Mouse (Mus musculus) CH12.LX (cell line): Measurements from ENCODE around the gene Tle1. TPM values are rescaled to one million over a fixed set of nuclear protein-coding genes. Genes with fewer than 3 reads are reported as not detected.

ENCODE experiments used
- DNase-seq: peaks from one replicate; pipeline ENCODE4 v3.0.0-alpha.2; 2013; ENCODE audit errors: extremely low read depth
- H3K27ac ChIP-seq: 2 replicates; pipeline ENCODE4 v1.5.1; 2012; ENCODE audit warnings: low read depth, mild to moderate bottlenecking, control low read depth, moderate library complexity; ENCODE audit not compliant: insufficient read depth
- H3K27me3 ChIP-seq: replicated peaks from 2 replicates; pipeline ENCODE3; 2012; ENCODE audit warnings: inconsistent platforms
- H3K36me3 ChIP-seq, 2 experiments: replicated peaks in 1 of 2; 2 replicates each; pipeline versions ENCODE3 to v1.6.1; 2012; ENCODE audit warnings: inconsistent platforms in 1 of 2, low read length in 1 of 2, mild to moderate bottlenecking in 1 of 2, mixed read lengths in 1 of 2, moderate library complexity in 1 of 2; ENCODE audit not compliant: control insufficient read depth in 1 of 2, insufficient read depth in 1 of 2
- H3K4me1 ChIP-seq, 2 experiments: 2 replicates each; pipeline ENCODE4 v1.6.1; 2012; ENCODE audit warnings: inconsistent platforms in 1 of 2, moderate library complexity in 1 of 2; ENCODE audit not compliant: insufficient read depth in 2 of 2, control insufficient read depth in 1 of 2
- H3K4me2 ChIP-seq: 2 replicates; pipeline ENCODE4 v1.6.1; 2012; ENCODE audit warnings: low read depth, mild to moderate bottlenecking, control low read depth; ENCODE audit not compliant: poor library complexity, insufficient read depth, severe bottlenecking
- H3K4me3 ChIP-seq, 3 experiments: fragments of 150-350 bp in 1 of 3; sonication (generic) in 1 of 3; replicated peaks in 1 of 3; 2 replicates each; pipeline versions ENCODE3 to v1.5.1; 2011 to 2012; ENCODE audit warnings: low read depth in 2 of 3, low read length in 2 of 3, mild to moderate bottlenecking in 2 of 3, moderate library complexity in 2 of 3, control low read depth in 1 of 3, improper control_type of control experiment in 1 of 3, inconsistent platforms in 1 of 3, mixed read lengths in 1 of 3; ENCODE audit not compliant: poor library complexity in 1 of 3
- H3K79me2 ChIP-seq: replicated peaks from 2 replicates; pipeline ENCODE4 v1.6.1; 2012; ENCODE audit warnings: mild to moderate bottlenecking, moderate library complexity; ENCODE audit not compliant: control insufficient read depth, poor library complexity, insufficient read depth, severe bottlenecking; ENCODE audit errors: extremely low read depth
- H3K9ac ChIP-seq: 2 replicates; pipeline ENCODE4 v1.6.1; 2012; ENCODE audit warnings: low read depth, mild to moderate bottlenecking, control low read depth, moderate library complexity; ENCODE audit not compliant: insufficient read depth
- H3K9me3 ChIP-seq: replicated peaks from 2 replicates; pipeline ENCODE3; 2012; ENCODE audit warnings: low read length, inconsistent platforms, mixed read lengths
- BHLHE40 ChIP-seq: IDR thresholded peaks from 2 replicates; pipeline ENCODE4 v1.6.1; 2011; ENCODE audit warnings: mild to moderate bottlenecking, low read depth, low read length, improper control_type of control experiment
- CHD1 ChIP-seq: IDR thresholded peaks from 2 replicates; pipeline ENCODE4 v1.6.1; 2012; ENCODE audit warnings: low read depth, low read length, improper control_type of control experiment, inconsistent platforms
- CHD2 ChIP-seq: IDR thresholded peaks from 2 replicates; pipeline ENCODE4 v1.6.1; 2011; ENCODE audit warnings: low read length, improper control_type of control experiment
- EP300 ChIP-seq: IDR thresholded peaks from 2 replicates; pipeline ENCODE4 v1.6.1; 2011; ENCODE audit warnings: low read length, improper control_type of control experiment
- ETS1 ChIP-seq: conservative IDR thresholded peaks from 2 replicates; pipeline ENCODE4 v1.6.1; 2012; ENCODE audit warnings: low read depth, mild to moderate bottlenecking, inconsistent platforms, low read length, improper control_type of control experiment, moderate library complexity
- MAFK ChIP-seq: IDR thresholded peaks from 2 replicates; pipeline ENCODE4 v1.6.1; 2011; ENCODE audit warnings: low read length, improper control_type of control experiment; ENCODE audit not compliant: insufficient replicate concordance
- MAZ ChIP-seq: IDR thresholded peaks from 2 replicates; pipeline ENCODE4 v1.6.1; 2012; ENCODE audit warnings: low read depth, mild to moderate bottlenecking, inconsistent platforms, low read length, improper control_type of control experiment, moderate library complexity
- MEF2A ChIP-seq: IDR thresholded peaks from 2 replicates; pipeline ENCODE4 v1.6.1; 2014; ENCODE audit warnings: low read depth, mild to moderate bottlenecking, inconsistent platforms, low read length, improper control_type of control experiment, borderline replicate concordance
- NELFE ChIP-seq: IDR thresholded peaks from 2 replicates; pipeline ENCODE4 v1.6.1; 2011; ENCODE audit warnings: low read depth, low read length, improper control_type of control experiment
- POLR2A ChIP-seq: IDR thresholded peaks from 2 replicates; pipeline ENCODE4 v1.6.1; 2011; ENCODE audit warnings: low read depth, mild to moderate bottlenecking, improper control_type of control experiment, low read length
- RCOR1 ChIP-seq: conservative IDR thresholded peaks from 2 replicates; pipeline ENCODE4 v1.6.1; 2012; ENCODE audit warnings: low read depth, mild to moderate bottlenecking, inconsistent platforms, low read length, improper control_type of control experiment
- SIN3A ChIP-seq: IDR thresholded peaks from 2 replicates; pipeline ENCODE4 v1.6.1; 2012; ENCODE audit warnings: low read length, improper control_type of control experiment, inconsistent platforms
- SMC3 ChIP-seq: IDR thresholded peaks from 2 replicates; pipeline ENCODE4 v1.6.1; 2011; ENCODE audit warnings: low read depth, low read length, improper control_type of control experiment
- TCF12 ChIP-seq: IDR thresholded peaks from 2 replicates; pipeline ENCODE4 v1.6.1; 2014; ENCODE audit warnings: low read depth, mild to moderate bottlenecking, inconsistent platforms, low read length, improper control_type of control experiment
- USF2 ChIP-seq: conservative IDR thresholded peaks from 2 replicates; pipeline ENCODE4 v1.6.1; 2011; ENCODE audit warnings: low read depth, low read length, improper control_type of control experiment
- ZC3H11A ChIP-seq: IDR thresholded peaks from 2 replicates; pipeline ENCODE4 v1.6.1; 2012; ENCODE audit warnings: low read depth, mild to moderate bottlenecking, inconsistent platforms, low read length, improper control_type of control experiment
- dilution Hi-C: fragments of 300-500 bp; cut with MboI; formaldehyde crosslinking; loops from 2 replicates; pipeline ENCODE4 v1.14.3; 2020; ENCODE audit warnings: low sequenced_read_pairs; ENCODE audit not compliant: extremely low pct_unique_long_range_greater_than_20kb, extremely low pct_ligation_motif_present
- in situ Hi-C: fragments of 300-500 bp; cut with MboI; formaldehyde crosslinking; loops from 3 replicates; pipeline ENCODE4 v1.14.3; 2019; ENCODE audit warnings: low sequenced_read_pairs, low pct_ligation_motif_present, low pct_unique_long_range_greater_than_20kb, mixed read lengths
- polyA plus RNA-seq: library from polyadenylated mRNA; unstranded; fragments of >175 nt; gene quantifications from 2 replicates; pipeline ENCODE4 v1.2.1, GENCODE M21; 2012; ENCODE audit warnings: low read depth; ENCODE audit not compliant: insufficient read length
- total RNA-seq, 2 experiments: library from RNA; depleted of rRNA; stranded (reverse); fragments of 300-350 nt in 1 of 2; fragments of >200 nt in 1 of 2; gene quantifications; 2 replicates each; pipeline ENCODE4 v1.2.3; 2012 to 2014

The Tle1 gene
- total and polyA plus RNA-seq, 3 experiments = not detected

GRCm38 (mm10) chr4:72198877-72199411, 1.8 kb downstream of the Tle1 start:
- no peak overlapping the region for H3K27ac ChIP-seq
- dilution Hi-C loops = no loop called here
- DNase-seq = no peak
- no peaks in the 10 kb centered on the region for H3K27me3 ChIP-seq
- H3K36me3 ChIP-seq = no peaks in the 10 kb centered on the region
- in situ Hi-C loops = no loop called here
- TF ChIP-seq CHD1 (no peak), TCF12 (no peak), EP300 (no peak), ETS1 (no peak), ZC3H11A (no peak), CHD2 (no peak)
- no peak overlapping the region for H3K4me3 ChIP-seq
- no peak overlapping the region for H3K9ac ChIP-seq
- peaks cover 71% of the 10 kb centered on the region for H3K9me3 ChIP-seq
- H3K4me1 ChIP-seq = no peaks in the 10 kb centered on the region
- H3K79me2 ChIP-seq = no peaks in the 10 kb centered on the region
- H3K4me2 ChIP-seq = no peak overlapping the region

GRCm38 (mm10) chr4:72197888-72198605, 2.7 kb downstream of the Tle1 start:
- TF ChIP-seq NELFE (no peak), POLR2A (no peak), EP300 (no peak), BHLHE40 (no peak), USF2 (no peak), MEF2A (no peak), CHD1 (no peak), SMC3 (no peak), MAFK (no peak), RCOR1 (no peak), MAZ (no peak), SIN3A (no peak)
- DNase-seq = no peak
- H3K36me3 ChIP-seq = no peaks in the 10 kb centered on the region
- H3K4me3 ChIP-seq = no peak overlapping the region
- no peak overlapping the region for H3K9ac ChIP-seq
- no peak overlapping the region for H3K27ac ChIP-seq
- peaks cover 73% of the 10 kb centered on the region for H3K9me3 ChIP-seq
- H3K4me1 ChIP-seq = no peaks in the 10 kb centered on the region
- dilution Hi-C loops = no loop called here
- in situ Hi-C loops = no loop called here
- no peaks in the 10 kb centered on the region for H3K79me2 ChIP-seq
- H3K4me2 ChIP-seq = no peak overlapping the region
- H3K27me3 ChIP-seq = no peaks in the 10 kb centered on the region
